Mouse (Mus musculus) heart, embryonic 12.5 days (tissue): ENCODE results near the gene Akirin1. TPM values are rescaled to one million over a fixed set of nuclear protein-coding genes. Genes with fewer than 3 reads are reported as not detected.

Experiments used
- ATAC-seq: fragments of 200-750 bp; cut with Nextera tagmentation; 2 replicates; pipeline ENCODE4 v1.8.0; 2017; ENCODE audit warnings: moderate TSS enrichment, moderate library complexity; ENCODE audit not compliant: insufficient number of reproducible peaks, low FRiP score
- H3K27ac ChIP-seq: fragments of 300-500 bp; sonication (generic); 2 replicates; pipeline ENCODE4 v1.5.1; 2016; ENCODE audit warnings: mild to moderate bottlenecking, moderate library complexity; ENCODE audit not compliant: poor library complexity, severe bottlenecking
- H3K27me3 ChIP-seq: fragments of 300-500 bp; sonication (generic); replicated peaks from 2 replicates; pipeline ENCODE4 v1.6.1; 2016; ENCODE audit warnings: mild to moderate bottlenecking, moderate library complexity
- H3K36me3 ChIP-seq: fragments of 300-500 bp; sonication (generic); 2 replicates; pipeline ENCODE4 v1.6.1; 2016; ENCODE audit warnings: mild to moderate bottlenecking, moderate library complexity
- H3K4me1 ChIP-seq: fragments of 300-500 bp; sonication (generic); replicated peaks from 2 replicates; pipeline ENCODE4 v1.6.1; 2016; ENCODE audit warnings: mild to moderate bottlenecking
- H3K4me2 ChIP-seq: fragments of 300-500 bp; sonication (generic); 2 replicates; pipeline ENCODE4 v1.6.1; 2016; ENCODE audit warnings: mild to moderate bottlenecking, moderate library complexity
- H3K4me3 ChIP-seq: fragments of 300-500 bp; sonication (generic); 2 replicates; pipeline ENCODE4 v1.5.1; 2016; ENCODE audit warnings: mild to moderate bottlenecking
- H3K9ac ChIP-seq: fragments of 300-500 bp; sonication (generic); 2 replicates; pipeline ENCODE4 v1.6.1; 2016; ENCODE audit warnings: mild to moderate bottlenecking, moderate library complexity
- H3K9me3 ChIP-seq: fragments of 300-500 bp; sonication (generic); replicated peaks from 2 replicates; pipeline ENCODE4 v1.6.1; 2016; ENCODE audit warnings: mild to moderate bottlenecking, moderate library complexity
- WGBS: fragments of 180-500 bp; shearing (Covaris S2); methylation state at CpG from one replicate; pipeline ENCODE4 v1.1.7; 2016; 5-methylcytosine and 5-hydroxymethylcytosine counted together
- polyA plus RNA-seq: library from polyadenylated mRNA; unstranded; fragments of >200 nt; fragmentation: Nextera tagmentation; extraction: Ambion mirVana; gene quantifications from 2 replicates; pipeline ENCODE4 v1.2.1, GENCODE M21; 2016

Gene Akirin1
- polyA plus RNA-seq, 1 experiment from 2014 or later: 65.6 TPM

GRCm38 (mm10) chr4:123750707-123751312 lies 665 bp upstream of the Akirin1 start:
- Histone ChIP-seq H3K4me2 (peak overlapping the region; percentile 76), H3K4me1 (peaks cover 14% of the 10 kb centered on the region), H3K27ac (no peak overlapping the region), H3K27me3 (no peaks in the 10 kb centered on the region), H3K36me3 (no peaks in the 10 kb centered on the region), H3K9me3 (no peaks in the 10 kb centered on the region), H3K4me3 (peak overlapping the region; percentile 95), H3K9ac (peak overlapping the region; percentile 37; the same call in 1 of the 2 replicates)
- ATAC-seq: no peak
- under 1% methylated on average over 8 of the region's 8 CpGs for WGBS

- H3K27ac ChIP-seq: peak overlapping the region; percentile 85
- under 1% methylated on average over 52 of the region's 55 CpGs for WGBS
- peak overlapping the region; percentile 95 for H3K4me3 ChIP-seq
- peak overlapping the region; percentile 76 for H3K4me2 ChIP-seq
- no peaks in the 10 kb centered on the region for H3K27me3 ChIP-seq
- H3K36me3 ChIP-seq: no peaks in the 10 kb centered on the region
- H3K9me3 ChIP-seq: no peaks in the 10 kb centered on the region
- H3K9ac ChIP-seq: peak overlapping the region; percentile 95
- ATAC-seq: peak; percentile 83
- peaks cover 14% of the 10 kb centered on the region for H3K4me1 ChIP-seq
Measured at GRCm38 (mm10) chr4:123749484-123750130, 538 bp downstream of the Akirin1 start.

GRCm38 (mm10) chr4:123748726-123749415 lies 1.3 kb downstream of the Akirin1 start:
- Histone ChIP-seq H3K4me1 (peaks cover 14% of the 10 kb centered on the region), H3K9me3 (no peaks in the 10 kb centered on the region), H3K36me3 (no peaks in the 10 kb centered on the region), H3K27me3 (no peaks in the 10 kb centered on the region), H3K4me3 (peak overlapping the region; percentile 95), H3K4me2 (peak overlapping the region; percentile 76), H3K9ac (peak overlapping the region; percentile 95), H3K27ac (no peak overlapping the region)
- 14% methylated on average over 10 of the region's 10 CpGs for WGBS
- ATAC-seq: no peak

- H3K4me1 ChIP-seq: peaks cover 12% of the 10 kb centered on the region
- ATAC-seq: no peak
- 86% methylated on average over 4 of the region's 4 CpGs for WGBS
Measured at GRCm38 (mm10) chr4:123745221-123745775, 4.8 kb downstream of the Akirin1 start.

GRCm38 (mm10) chr4:123742891-123743290 lies 7.3 kb downstream of the Akirin1 start:
- no peak overlapping the region for H3K9ac ChIP-seq
- peaks cover 51% of the 10 kb centered on the region for H3K36me3 ChIP-seq
- H3K27me3 ChIP-seq: no peaks in the 10 kb centered on the region
- peaks cover 5% of the 10 kb centered on the region; the same call in 1 of the 2 replicates for H3K4me1 ChIP-seq
- no peak overlapping the region for H3K27ac ChIP-seq
- no peak for ATAC-seq
- no peak overlapping the region for H3K4me3 ChIP-seq
- H3K4me2 ChIP-seq: no peak overlapping the region
- no peaks in the 10 kb centered on the region for H3K9me3 ChIP-seq
- WGBS: 83% methylated on average over 1 of the region's 1 CpGs

More at GRCm38 (mm10) chr4:123745221-123745775, 4.8 kb downstream of the Akirin1 start:
- Histone ChIP-seq H3K9ac (no peak overlapping the region), H3K27ac (no peak overlapping the region), H3K27me3 (no peaks in the 10 kb centered on the region), H3K36me3 (peaks cover 27% of the 10 kb centered on the region), H3K4me3 (no peak overlapping the region), H3K4me2 (no peak overlapping the region), H3K9me3 (no peaks in the 10 kb centered on the region)

GRCm38 (mm10) chr4:123738708-123739107 lies 11.4 kb downstream of the Akirin1 start:
- H3K36me3 ChIP-seq: peaks cover 76% of the 10 kb centered on the region
- no peak overlapping the region for H3K9ac ChIP-seq
- H3K9me3 ChIP-seq: no peaks in the 10 kb centered on the region
- 92% methylated on average over 4 of the region's 4 CpGs for WGBS
- no peaks in the 10 kb centered on the region for H3K27me3 ChIP-seq
- no peak overlapping the region for H3K27ac ChIP-seq
- ATAC-seq: no peak
- H3K4me2 ChIP-seq: no peak overlapping the region
- H3K4me3 ChIP-seq: no peak overlapping the region
- H3K4me1 ChIP-seq: no peaks in the 10 kb centered on the region

- no peaks in the 10 kb centered on the region for H3K9me3 ChIP-seq
- peaks cover 46% of the 10 kb centered on the region for H3K36me3 ChIP-seq
- 88% methylated on average over 9 of the region's 9 CpGs for WGBS
- no peak overlapping the region for H3K27ac ChIP-seq
- no peak overlapping the region for H3K9ac ChIP-seq
- H3K4me2 ChIP-seq: no peak overlapping the region
- H3K4me3 ChIP-seq: no peak overlapping the region
- H3K4me1 ChIP-seq: no peaks in the 10 kb centered on the region
- no peak for ATAC-seq
- no peaks in the 10 kb centered on the region for H3K27me3 ChIP-seq
Measured at GRCm38 (mm10) chr4:123733532-123733931, 16.6 kb downstream of the Akirin1 start.

- no peak overlapping the region for H3K9ac ChIP-seq
- WGBS: 92% methylated on average over 2 of the region's 2 CpGs
- H3K27me3 ChIP-seq: no peaks in the 10 kb centered on the region
- peak; percentile 25 for ATAC-seq
- H3K9me3 ChIP-seq: no peaks in the 10 kb centered on the region
- H3K4me2 ChIP-seq: no peak overlapping the region
- H3K36me3 ChIP-seq: peaks cover 40% of the 10 kb centered on the region
- no peak overlapping the region for H3K4me3 ChIP-seq
- H3K4me1 ChIP-seq: no peaks in the 10 kb centered on the region
- H3K27ac ChIP-seq: no peak overlapping the region
Measured at GRCm38 (mm10) chr4:123732921-123733320, 17.2 kb downstream of the Akirin1 start.

- Histone ChIP-seq H3K36me3 (peaks cover 35% of the 10 kb centered on the region), H3K9ac (no peak overlapping the region), H3K9me3 (no peaks in the 10 kb centered on the region), H3K4me1 (no peaks in the 10 kb centered on the region), H3K27ac (no peak overlapping the region), H3K4me3 (no peak overlapping the region), H3K27me3 (no peaks in the 10 kb centered on the region), H3K4me2 (no peak overlapping the region)
- ATAC-seq: no peak
- 92% methylated on average over 4 of the region's 4 CpGs for WGBS
Measured at GRCm38 (mm10) chr4:123732163-123732910, 17.8 kb downstream of the Akirin1 start.

- Histone ChIP-seq H3K4me1 (peaks cover 5% of the 10 kb centered on the region; the same call in 1 of the 2 replicates), H3K27me3 (no peaks in the 10 kb centered on the region), H3K9me3 (no peaks in the 10 kb centered on the region), H3K27ac (no peak overlapping the region), H3K9ac (no peak overlapping the region), H3K4me3 (no peak overlapping the region), H3K4me2 (no peak overlapping the region), H3K36me3 (no peaks in the 10 kb centered on the region)
- ATAC-seq: no peak
- WGBS: 83% methylated on average over 4 of the region's 4 CpGs
Measured at GRCm38 (mm10) chr4:123721761-123722160, 28.4 kb downstream of the Akirin1 start.
